Mouse (Mus musculus): ENCODE measurements around the gene Lmtk3. TPM values are rescaled to one million over a fixed set of nuclear protein-coding genes. Genes with fewer than 3 reads are reported as not detected.

The Lmtk3 gene
- polyA plus RNA-seq, 1 experiment from 2014 or later = 2.1 TPM

DNA sequence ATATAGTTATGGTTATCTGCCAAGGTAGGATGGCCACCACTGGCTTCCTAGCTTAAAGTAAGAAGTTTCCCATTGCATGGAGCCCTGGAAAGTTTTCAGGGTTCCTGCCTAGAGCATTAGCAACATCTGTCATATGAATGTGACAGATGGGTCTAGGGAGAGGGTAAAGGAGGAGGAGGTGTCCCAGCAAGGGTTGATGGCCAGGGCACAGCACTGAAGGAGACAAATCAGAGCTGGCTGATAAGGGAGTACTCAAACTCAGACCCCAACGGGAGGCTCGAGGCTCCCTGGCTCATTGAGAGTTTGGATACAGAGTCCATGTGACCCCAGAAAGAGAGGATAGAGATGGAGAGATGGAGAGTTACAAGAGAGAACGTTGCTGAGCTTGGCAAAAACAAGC, 67.1 kb downstream of the Lmtk3 start:
- Histone ChIP-seq H3K9me3 (no peaks in the 10 kb centered on the region), H3K4me1 (peaks cover 8% of the 10 kb centered on the region), H3K4me3 (no peak overlapping the region), H3K36me3 (replicated peaks) (no peaks in the 10 kb centered on the region), H3K27me3 (replicated peaks; ENCODE audit: low read depth, poor library complexity, severe bottlenecking) (peaks cover 47% of the 10 kb centered on the region), H3K27ac (replicated peaks) (no peak overlapping the region)
- DNase-seq (ENCODE audit: low spot score) = no peak
- 74% methylated on average over 3 of the region's 3 CpGs for WGBS

DNA sequence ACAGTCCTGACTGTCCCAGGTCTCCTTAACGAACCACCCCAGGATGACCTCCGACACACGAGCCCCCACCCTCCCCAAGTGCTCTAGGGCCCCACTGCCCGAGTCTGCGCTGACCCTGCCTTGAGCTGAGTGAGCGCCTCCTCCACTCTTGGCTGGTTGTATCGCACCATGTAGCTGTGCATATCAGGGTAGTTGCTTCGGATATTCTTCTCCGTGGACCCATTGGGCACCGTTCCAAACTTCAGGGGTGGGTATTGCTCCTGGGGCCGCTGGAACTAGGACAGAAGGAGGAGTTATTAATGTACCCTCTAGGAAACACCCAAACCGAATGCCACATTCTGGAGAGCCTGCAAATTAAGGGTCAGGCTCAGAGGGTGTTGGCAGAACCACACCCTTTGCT, 69.6 kb downstream of the Lmtk3 start:
- Histone ChIP-seq H3K4me1 (peaks cover 23% of the 10 kb centered on the region), H3K27ac (replicated peaks) (no peak overlapping the region), H3K9me3 (no peaks in the 10 kb centered on the region), H3K27me3 (replicated peaks; ENCODE audit: low read depth, poor library complexity, severe bottlenecking) (peaks cover 64% of the 10 kb centered on the region), H3K4me3 (no peak overlapping the region), H3K36me3 (replicated peaks) (no peaks in the 10 kb centered on the region)
- WGBS = 84% methylated on average over 12 of the region's 12 CpGs
- no peak for DNase-seq (ENCODE audit: low spot score)

Other genes with a start within 250 kb of the Lmtk3 start
- gene Hsd17b14, start 228.8 kb upstream of the Lmtk3 start, polyA plus RNA-seq (2016; fragmentation: Nextera tagmentation; extraction: Ambion mirVana) = 0.87 and 0.92 TPM in 2 replicates
- 51.1 and 51.9 TPM in 2 replicates for gene Bcat2, start 213.6 kb upstream of the Lmtk3 start, polyA plus RNA-seq (2016; fragmentation: Nextera tagmentation; extraction: Ambion mirVana)
- not detected in 2 replicates for gene Fgf21, start 168.2 kb upstream of the Lmtk3 start, polyA plus RNA-seq (2016; fragmentation: Nextera tagmentation; extraction: Ambion mirVana)
- 0.07 and 0.44 TPM in 2 replicates for gene Fut1, start 166.4 kb upstream of the Lmtk3 start, polyA plus RNA-seq (2016; fragmentation: Nextera tagmentation; extraction: Ambion mirVana)
- gene Izumo1, start 161.9 kb upstream of the Lmtk3 start, polyA plus RNA-seq (2016; fragmentation: Nextera tagmentation; extraction: Ambion mirVana) = 0.07 and 0.10 TPM in 2 replicates
- gene Rasip1, start 156.2 kb upstream of the Lmtk3 start, polyA plus RNA-seq (2016; fragmentation: Nextera tagmentation; extraction: Ambion mirVana) = 6.5 and 6.8 TPM in 2 replicates
- gene Mamstr, start 143.8 kb upstream of the Lmtk3 start, polyA plus RNA-seq (2016; fragmentation: Nextera tagmentation; extraction: Ambion mirVana) = 1.3 and 3.1 TPM in 2 replicates
- gene Fut2, start 117.3 kb upstream of the Lmtk3 start, polyA plus RNA-seq (2016; fragmentation: Nextera tagmentation; extraction: Ambion mirVana) = 0.07 and 0.16 TPM in 2 replicates
- gene Ntn5, start 99.7 kb upstream of the Lmtk3 start, polyA plus RNA-seq (2016; fragmentation: Nextera tagmentation; extraction: Ambion mirVana) = 0.28 and 0.42 TPM in 2 replicates
- 0.55 and 0.64 TPM in 2 replicates for gene Sec1, start 89.3 kb upstream of the Lmtk3 start, polyA plus RNA-seq (2016; fragmentation: Nextera tagmentation; extraction: Ambion mirVana)
- 8.5 and 9.1 TPM in 2 replicates for gene Car11, start 83.9 kb upstream of the Lmtk3 start, polyA plus RNA-seq (2016; fragmentation: Nextera tagmentation; extraction: Ambion mirVana)
- gene Dbp, start 78.7 kb upstream of the Lmtk3 start, polyA plus RNA-seq (2016; fragmentation: Nextera tagmentation; extraction: Ambion mirVana) = 3.6 and 4.3 TPM in 2 replicates
- gene Rpl18, start 68.3 kb upstream of the Lmtk3 start, polyA plus RNA-seq (2016; fragmentation: Nextera tagmentation; extraction: Ambion mirVana) = 1,168 and 1,206 TPM in 2 replicates
- gene Sphk2, start 65.7 kb upstream of the Lmtk3 start, polyA plus RNA-seq (2016; fragmentation: Nextera tagmentation; extraction: Ambion mirVana) = 41.5 and 42.1 TPM in 2 replicates
- 1.8 and 2.2 TPM in 2 replicates for gene Fam83e, start 62.5 kb upstream of the Lmtk3 start, polyA plus RNA-seq (2016; fragmentation: Nextera tagmentation; extraction: Ambion mirVana)
- 0.22 TPM in 1 of 2 replicates, not detected in the other for gene Spaca4, start 57.9 kb upstream of the Lmtk3 start, polyA plus RNA-seq (2016; fragmentation: Nextera tagmentation; extraction: Ambion mirVana)
- gene Sult2b1, start 931 bp downstream of the Lmtk3 start, polyA plus RNA-seq (2016; fragmentation: Nextera tagmentation; extraction: Ambion mirVana) = 1.6 and 1.7 TPM in 2 replicates
- 157 and 161 TPM in 2 replicates for gene Cyth2, start 30.8 kb downstream of the Lmtk3 start, polyA plus RNA-seq (2016; fragmentation: Nextera tagmentation; extraction: Ambion mirVana)
- gene Kcnj14, start 41.0 kb downstream of the Lmtk3 start, polyA plus RNA-seq (2016; fragmentation: Nextera tagmentation; extraction: Ambion mirVana) = 0.88 and 1.5 TPM in 2 replicates
- 127 and 132 TPM in 2 replicates for gene Grwd1, start 47.2 kb downstream of the Lmtk3 start, polyA plus RNA-seq (2016; fragmentation: Nextera tagmentation; extraction: Ambion mirVana)
- gene Kdelr1, start 89.0 kb downstream of the Lmtk3 start, polyA plus RNA-seq (2016; fragmentation: Nextera tagmentation; extraction: Ambion mirVana) = 30.4 and 36.6 TPM in 2 replicates
- gene Grin2d, start 94.6 kb downstream of the Lmtk3 start, polyA plus RNA-seq (2016; fragmentation: Nextera tagmentation; extraction: Ambion mirVana) = 0.09 and 0.20 TPM in 2 replicates
- gene Syngr4, start 113.0 kb downstream of the Lmtk3 start, polyA plus RNA-seq (2016; fragmentation: Nextera tagmentation; extraction: Ambion mirVana) = 1.2 and 1.3 TPM in 2 replicates
- gene Tmem143, start 113.2 kb downstream of the Lmtk3 start, polyA plus RNA-seq (2016; fragmentation: Nextera tagmentation; extraction: Ambion mirVana) = 4.5 and 5.5 TPM in 2 replicates
- gene Emp3, start 137.7 kb downstream of the Lmtk3 start, polyA plus RNA-seq (2016; fragmentation: Nextera tagmentation; extraction: Ambion mirVana) = 9.9 and 15.6 TPM in 2 replicates
- gene Ccdc114, start 140.3 kb downstream of the Lmtk3 start, polyA plus RNA-seq (2016; fragmentation: Nextera tagmentation; extraction: Ambion mirVana) = 4.6 and 6.8 TPM in 2 replicates
- gene Abcc6, start 246.6 kb downstream of the Lmtk3 start, polyA plus RNA-seq (2016; fragmentation: Nextera tagmentation; extraction: Ambion mirVana) = 0.10 TPM in 1 of 2 replicates, not detected in the other
- 26.8 and 30.6 TPM in 2 replicates for gene Nomo1, start 250.0 kb downstream of the Lmtk3 start, polyA plus RNA-seq (2016; fragmentation: Nextera tagmentation; extraction: Ambion mirVana)